Mouse (Mus musculus) frontal cortex, postnatal 10 days (tissue): ENCODE data around the gene Iqck.

ENCODE experiments used
- DNase-seq, 2 experiments: peaks; one replicate each; pipeline ENCODE4 v3.0.0; 2022; ENCODE audit warnings: low spot score in 2 of 2, mixed read lengths in 1 of 2

Gene Iqck

DNA sequence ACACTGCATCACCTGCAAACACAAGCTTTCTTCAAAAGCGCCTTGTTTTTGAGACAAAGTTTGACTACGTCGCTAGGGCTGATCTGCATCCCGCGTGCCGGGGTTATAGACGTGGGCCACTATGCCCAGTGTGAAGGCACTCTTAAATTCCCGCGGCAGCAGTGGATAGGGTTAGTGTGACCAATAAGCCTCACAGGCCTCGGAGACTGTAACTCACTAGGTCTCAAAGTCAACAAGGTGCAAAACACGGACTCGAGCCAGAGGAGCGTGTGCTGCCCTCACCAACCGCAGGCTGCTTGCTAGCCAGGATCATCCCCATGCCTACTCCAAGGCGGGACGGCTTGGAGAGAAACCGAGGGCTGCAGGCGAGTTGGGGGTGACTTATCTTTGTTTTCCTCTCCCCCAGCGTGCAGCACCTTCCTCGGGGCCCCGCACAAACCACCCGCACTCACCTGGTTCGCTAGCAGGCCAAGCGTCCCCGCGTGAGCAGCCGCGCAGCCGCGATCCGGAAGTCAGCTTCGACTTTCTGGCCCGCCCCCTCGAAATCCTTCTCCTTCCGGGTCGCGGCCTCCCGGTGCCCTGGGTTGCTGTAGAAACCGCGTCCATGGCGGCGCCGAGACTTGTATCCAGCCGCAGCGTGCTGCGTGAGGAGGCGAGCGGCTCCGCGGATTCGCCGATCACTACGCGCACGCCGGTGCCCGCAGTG lies at the start of gene Iqck:
Iqck (plus strand) TSS at position 582 of the 706 bp plus-strand sequence.
- peak; percentile 87 to 92 for DNase-seq

DNA sequence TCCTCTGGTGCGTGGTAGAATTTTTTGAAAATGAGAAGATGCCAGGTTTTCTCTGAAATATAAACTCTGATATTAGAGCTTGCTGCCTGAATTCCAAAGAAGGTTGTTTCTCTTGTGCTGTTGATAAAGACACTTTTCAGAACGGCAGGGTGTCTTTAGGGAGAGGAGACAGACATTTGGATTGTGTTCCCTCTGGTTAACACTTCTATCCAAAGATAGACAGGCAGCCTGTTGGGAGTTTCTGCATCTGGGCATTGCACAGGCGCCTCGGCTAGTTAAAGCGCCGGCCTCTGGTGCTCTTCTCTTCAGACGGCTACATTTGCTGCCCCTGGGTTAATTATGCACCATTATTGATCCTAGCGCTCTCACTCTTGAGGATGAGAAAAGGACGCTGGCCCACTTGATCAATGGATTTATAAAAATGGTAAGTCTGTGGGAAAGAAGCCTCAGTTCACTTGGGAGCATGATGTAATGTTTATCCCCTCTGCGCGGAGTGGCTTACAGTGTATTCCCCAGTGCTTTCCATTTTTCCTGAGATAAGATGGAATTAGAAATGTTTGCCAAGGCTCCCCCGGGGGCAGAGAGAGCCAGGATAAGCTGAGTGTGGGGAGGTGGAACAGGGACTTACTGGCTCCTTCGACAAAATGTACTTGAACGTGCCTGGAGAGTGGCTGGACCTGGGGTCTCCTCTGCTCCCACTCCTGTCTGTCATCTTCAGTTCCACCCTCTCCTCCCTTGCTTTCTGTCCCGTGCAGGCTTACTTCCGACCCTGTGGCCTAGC lies 48.7 kb upstream of the Iqck start:
- no peak for DNase-seq

DNA sequence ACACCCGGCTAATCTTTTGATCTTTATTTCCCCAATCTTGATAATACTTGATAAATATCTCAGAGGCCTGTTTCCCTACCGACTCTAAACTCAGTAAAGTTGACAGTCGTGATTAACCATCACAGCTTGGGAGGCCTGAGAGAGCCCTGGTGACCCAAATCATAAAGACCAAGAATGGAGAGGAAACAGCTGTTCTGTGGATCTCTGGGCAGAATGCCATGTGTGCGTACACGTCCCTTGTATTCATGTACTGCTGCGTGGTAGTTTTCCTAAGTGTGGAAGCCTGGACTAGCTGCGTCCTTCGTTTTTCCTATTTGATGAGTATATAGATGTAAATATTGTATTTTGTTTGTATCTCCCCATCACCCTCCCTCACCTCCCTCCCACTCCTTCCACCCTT lies 47.7 kb upstream of the Iqck start:
- DNase-seq = no peak

DNA sequence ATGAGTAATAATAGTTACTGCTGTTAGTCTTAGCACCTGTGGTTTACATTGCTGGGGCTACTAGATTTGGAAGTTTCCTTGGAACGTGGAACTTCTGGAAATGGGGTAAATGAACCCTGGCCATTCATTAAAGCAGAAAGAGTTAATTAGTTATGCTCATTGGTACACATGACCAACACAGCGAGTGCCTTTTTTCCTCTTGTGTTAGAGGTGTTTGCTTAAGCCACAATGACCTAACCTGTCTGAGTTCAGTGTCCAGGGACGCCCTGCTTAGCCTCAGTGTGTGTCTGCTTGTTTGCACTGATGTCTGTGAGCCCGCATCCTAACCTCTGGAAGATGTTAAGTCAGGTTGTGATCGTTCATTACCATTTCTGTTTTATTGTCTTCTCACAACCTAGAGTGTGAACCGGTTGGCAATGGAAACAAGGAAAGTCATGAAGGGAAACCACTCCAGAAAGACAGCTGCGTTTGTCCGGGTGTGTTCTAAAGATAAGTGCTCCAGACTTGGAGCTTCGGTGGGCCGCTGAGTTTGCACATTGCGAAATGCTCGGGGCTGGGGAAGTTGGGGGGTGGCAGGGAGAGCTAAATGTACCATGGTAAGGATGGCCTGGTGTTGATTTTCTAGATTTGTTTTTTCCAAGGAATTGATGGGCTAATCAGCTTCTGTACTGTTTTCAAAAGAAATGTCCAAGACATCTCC lies 44.0 kb upstream of the Iqck start:
- no peak for DNase-seq

DNA sequence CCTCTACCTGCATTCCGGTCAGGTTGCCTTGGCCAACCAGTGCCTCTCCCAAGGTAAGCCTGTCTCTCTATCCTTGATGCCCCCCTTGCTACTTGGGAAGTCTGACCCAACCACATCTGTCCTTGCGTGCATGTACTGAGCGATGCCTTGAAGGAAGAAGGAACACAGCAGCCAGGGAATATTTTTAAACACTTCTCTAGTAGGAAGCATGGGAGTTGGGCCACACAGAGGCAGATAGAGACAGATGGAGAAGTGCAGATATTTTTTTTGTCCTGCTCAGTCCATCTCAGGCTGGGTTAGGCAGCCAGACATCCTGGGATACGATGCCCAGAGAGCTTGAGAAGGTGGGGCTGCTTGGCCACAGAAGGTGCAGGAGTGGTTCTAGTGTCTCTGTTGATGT lies 42.0 kb upstream of the Iqck start:
- no peak for DNase-seq

DNA sequence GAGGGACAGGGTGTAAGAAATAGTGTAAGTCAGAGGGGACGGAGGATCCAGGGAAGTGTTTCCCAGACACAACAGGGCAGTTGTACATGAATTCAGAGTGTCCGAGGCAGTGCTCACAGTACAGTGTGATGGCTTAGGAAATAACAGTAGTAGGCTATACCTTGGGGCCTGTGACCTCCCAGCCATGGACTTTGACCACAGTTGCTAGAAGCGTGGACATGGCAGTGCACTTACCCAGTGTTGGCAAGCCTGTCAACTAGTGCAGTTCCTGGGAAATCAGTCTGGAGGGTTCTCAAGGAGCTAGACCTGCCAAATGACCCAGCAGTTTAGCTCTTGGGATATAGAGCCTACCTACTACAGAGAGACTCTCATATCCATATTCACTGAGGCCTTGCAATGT lies 39.3 kb upstream of the Iqck start:
- DNase-seq = no peak

DNA sequence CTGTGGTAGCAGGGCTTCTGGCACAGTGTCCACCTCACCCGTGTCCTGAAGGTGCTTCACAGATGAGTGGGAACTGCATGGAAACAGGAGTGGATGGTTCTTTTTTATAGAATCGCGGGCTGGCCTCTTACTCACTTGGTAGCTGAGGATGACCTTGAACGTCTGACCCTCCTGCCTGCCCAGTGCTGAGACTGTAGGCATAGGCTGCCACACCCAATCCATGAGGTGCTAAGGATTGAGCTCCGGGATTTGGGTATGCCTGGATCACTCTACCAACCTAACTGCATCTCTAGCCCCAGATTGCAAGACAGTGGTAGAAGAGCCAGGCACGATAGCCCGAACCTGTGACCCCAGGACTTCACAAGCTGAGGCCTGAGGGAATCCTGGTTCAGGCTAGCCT lies 37.8 kb upstream of the Iqck start:
- DNase-seq = no peak

DNA sequence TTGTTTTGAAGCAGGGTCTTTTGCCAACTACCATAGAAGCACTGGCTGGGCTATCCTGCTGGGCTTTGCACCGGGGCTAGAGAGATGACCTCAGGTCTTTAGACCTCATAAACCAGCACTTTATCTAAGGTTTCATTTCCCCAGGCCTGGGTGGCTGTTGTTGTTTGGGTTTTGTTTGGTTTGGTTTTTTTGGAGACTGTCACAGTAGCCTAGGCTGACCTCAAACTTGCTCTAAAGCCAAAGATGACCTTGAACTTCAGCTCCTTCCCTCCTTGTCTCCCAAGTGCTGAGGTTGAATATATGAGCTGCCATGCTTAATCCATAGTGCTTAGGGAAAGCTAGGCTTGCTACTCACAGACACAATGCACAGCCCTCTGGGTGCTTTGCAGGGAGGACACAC lies 35.9 kb upstream of the Iqck start:
- no peak for DNase-seq

DNA sequence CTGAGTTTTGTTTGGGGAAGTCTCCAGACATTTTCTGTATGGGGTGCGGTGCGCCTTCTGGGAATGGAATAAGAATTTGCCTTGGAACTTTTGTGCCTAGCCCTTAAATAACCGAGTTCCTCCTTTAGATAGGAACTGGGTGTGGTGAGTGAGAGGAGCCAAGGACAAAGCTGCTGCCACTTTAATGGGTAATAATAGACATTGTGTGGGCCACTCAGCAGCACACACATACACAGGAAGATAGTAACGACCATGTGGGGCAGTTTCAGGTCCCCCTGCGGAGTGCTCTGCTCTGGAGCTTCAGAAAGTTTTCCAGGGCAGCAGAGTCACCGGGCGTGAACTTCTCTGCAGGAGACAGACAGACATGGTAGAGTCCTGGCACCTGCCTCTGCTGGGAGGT lies 34.2 kb upstream of the Iqck start:
- no peak for DNase-seq

DNA sequence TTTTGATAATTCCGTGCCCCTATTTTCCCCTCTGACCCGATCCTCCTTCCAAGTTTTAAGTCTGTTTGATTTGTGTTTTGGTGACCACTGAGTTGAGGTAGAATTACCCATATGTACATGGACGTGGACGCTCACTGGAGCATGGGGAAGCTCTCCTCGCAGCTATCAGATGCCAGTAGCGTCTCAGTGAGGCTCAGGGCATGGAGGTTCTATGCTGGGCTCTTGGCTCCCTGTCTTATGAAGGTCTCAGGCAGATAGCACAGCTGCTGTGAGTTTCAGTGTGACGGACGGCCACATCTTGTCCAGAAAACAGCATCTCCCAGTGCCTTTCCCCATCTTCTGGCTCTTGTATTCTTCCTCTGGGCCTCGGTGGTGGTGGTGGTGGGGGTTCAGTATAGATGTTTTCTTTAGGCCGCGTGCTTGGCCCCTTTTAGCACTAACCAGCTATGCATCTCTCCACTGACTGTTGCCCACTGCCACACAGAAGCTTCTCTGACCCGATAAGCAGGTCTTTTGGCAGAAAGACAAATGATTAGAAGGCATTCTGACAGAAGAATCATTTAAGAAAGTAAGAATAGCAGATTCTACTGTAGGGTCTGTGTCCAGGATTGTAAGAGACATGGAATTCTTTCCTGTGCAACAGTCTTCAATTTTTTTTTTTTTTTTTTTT lies 33.5 kb upstream of the Iqck start:
- DNase-seq = no peak

DNA sequence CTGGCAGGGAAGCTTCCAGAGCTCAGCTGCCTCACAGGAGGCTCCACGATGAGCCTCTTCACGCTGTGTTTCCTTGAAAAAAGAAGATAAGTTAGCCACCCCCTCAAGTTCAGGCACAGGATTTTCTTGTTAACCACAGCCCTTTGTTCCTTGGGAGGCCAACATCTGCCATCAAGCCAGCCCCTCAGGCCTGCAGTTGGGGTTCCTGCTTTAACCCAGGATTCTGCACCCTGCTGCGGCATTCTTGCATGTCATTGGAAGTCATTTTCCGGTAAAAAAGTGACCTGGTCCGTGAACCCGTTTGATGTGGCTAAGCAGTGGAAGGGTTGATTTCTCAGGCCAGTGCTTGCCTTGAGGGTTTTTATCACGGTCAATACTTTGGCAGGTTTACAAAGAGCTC lies 31.1 kb upstream of the Iqck start:
- DNase-seq = no peak

DNA sequence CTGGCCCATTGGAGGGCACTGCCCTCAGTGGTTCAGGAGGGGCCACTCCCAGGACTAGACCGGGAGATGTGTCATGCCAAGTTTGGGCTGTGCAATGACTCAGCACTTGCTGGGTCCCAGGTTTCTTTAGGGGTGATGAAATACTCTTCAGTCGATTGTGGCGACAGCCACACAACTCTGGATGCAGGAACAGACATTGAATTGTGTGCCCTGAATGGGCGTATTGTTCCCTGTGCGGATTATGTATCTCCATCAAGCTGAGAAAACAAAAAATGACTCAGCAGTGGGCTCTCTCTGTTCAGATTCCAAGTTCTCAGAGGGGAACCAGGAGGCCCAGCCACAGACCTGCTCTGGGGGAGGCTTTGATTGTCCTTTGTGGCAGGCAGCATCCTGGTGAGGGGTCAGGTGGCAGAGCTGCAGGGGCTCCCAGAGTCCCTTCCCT lies 27.6 kb upstream of the Iqck start:
- no peak for DNase-seq

DNA sequence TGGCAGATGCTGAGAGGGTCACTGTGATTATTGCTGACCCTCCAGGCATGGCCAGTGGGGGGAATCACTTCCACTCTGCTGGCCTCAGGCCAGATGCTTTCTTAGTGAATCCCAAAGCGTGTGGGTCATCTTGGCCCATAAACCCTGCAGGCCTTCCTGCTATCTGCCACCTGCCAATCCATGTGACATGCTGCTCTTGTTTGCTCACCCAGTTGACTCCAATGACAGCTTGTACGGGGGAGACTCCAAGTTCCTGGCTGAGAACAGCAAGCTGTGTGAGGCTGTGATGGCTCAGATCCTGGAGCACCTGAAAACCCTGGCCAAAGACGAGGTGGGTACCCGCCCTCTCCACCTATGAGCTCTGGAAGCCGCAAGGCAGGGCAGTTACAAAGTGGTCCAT lies 17.7 kb upstream of the Iqck start:
- no peak for DNase-seq

DNA sequence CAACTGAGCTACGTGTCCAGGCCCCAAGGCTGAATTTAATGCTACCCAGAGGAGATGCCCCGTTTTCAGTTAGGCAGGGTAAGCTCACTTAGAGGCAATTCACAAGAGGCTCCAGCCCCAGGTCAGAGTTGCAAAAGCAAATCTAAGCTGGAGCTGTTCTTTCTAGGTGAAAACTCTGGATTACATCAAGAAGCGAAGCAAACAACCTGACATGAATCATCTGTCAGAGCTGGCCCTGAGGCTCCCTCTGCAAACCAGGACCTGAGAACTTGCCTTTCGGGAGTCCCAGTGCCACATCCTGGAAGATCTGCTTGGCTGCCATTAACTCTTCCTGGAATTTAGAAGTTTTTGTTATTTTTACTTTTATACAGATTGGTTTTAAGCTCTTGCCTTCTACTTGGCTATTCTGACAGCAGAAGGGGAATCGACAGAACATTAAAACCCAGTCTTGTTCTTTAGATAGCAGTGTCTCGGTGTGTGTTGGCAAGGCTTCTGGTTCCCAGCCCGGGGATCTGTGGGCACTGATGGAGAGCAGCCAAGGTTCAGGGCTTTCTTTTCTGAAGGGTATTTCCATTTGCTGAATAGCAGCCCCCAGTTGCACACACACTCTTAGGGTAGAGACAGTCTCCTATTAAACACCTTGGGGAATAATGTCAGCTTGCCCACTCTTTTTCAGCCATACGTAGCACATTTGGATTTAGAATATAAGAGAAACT lies 14.4 kb upstream of the Iqck start:
- no peak for DNase-seq

DNA sequence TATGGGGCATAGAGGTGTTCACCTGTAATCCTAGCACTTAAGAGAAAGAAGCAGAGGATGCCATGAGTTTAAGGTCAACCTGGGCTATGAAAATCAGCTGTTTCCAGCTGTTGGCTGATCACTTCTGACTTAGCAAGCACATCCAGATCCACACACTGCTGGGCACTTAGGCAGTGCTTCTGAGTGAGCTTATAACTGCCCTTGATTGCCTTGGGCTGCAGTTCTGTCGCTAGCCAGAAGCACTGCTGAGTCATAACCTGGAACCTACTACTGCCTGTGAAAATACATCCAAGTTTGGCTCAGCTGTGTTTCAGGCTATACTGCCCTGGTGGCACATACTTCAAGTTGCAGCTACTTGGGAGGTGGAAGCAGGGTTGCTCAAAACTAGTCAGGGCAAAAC lies 13.8 kb upstream of the Iqck start:
- no peak for DNase-seq

DNA sequence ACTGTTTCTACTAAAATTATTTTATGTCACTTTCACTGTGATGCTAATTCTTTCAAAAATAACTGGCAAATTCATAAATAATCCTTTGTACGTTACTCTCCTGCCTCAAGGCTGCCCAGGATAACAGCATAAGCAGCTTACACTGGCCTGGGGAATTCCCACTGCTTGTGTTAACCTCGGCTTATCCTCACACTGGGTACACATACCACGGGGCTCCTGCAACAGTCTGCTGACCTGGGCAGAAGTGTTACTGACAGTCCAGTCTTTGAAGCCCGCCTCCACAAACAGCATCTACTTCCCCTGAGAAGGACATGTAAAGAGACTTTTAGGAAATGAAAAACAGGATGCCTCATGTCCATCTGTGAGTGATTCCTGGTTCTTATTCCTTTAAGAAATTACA lies 12.6 kb upstream of the Iqck start:
- no peak for DNase-seq

DNA sequence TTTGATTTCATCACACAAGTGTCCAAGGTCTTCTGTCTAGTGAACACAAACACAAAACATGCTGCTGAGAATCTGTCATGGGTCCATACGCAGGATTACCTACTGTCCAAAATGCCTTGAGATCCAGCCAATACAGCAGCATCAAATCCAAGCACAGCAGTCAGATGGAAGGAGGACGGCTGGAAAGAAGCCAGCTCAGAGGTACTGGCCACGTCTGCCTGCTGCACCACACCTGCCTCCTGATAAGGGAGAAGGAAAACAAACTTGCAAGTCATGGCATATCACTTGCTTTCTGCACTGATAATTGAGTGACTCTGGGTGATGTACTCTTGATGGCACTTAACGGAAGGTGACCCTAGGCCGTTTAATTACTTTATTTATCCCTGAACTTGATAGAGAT lies 10.4 kb upstream of the Iqck start:
- no peak for DNase-seq

DNA sequence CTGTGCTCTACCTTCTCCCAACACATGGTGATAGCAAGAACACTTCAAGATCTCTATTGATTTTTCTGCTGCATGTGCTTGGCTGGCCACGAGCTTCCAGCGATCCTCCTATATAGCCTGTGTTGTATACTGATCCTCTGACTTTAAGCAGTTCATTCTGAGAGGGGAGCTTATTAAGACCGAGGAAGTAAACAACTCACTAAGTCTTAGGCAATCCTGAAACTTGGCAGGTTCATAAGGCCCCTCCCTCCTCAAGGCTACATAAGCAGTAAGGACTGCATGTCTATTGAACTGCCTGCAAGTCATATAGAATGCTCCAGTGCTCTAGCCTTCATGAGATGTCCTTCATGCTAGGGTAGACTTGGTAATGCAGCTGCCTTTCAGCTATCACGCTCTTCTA lies 9.2 kb upstream of the Iqck start:
- no peak for DNase-seq

DNA sequence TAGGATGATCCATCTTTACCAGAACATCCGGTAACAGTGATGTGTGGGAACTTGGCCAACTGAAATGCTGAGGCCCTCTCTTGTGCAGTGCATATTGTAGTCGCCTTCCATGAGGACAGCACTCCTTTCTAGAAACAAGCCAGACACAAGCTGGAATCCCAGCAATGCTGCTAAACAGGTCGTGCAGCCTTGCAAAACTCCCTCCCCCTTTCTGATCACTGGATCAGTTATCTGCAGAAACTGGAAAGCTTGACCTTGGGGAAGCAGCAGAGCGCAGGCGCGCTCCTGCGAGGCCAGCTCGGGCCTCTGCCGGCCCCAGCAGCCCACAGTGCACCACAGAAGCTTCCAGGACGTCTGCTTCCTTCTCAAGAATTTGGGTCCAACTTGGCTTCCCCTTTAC lies 6.8 kb upstream of the Iqck start:
- DNase-seq = no peak

DNA sequence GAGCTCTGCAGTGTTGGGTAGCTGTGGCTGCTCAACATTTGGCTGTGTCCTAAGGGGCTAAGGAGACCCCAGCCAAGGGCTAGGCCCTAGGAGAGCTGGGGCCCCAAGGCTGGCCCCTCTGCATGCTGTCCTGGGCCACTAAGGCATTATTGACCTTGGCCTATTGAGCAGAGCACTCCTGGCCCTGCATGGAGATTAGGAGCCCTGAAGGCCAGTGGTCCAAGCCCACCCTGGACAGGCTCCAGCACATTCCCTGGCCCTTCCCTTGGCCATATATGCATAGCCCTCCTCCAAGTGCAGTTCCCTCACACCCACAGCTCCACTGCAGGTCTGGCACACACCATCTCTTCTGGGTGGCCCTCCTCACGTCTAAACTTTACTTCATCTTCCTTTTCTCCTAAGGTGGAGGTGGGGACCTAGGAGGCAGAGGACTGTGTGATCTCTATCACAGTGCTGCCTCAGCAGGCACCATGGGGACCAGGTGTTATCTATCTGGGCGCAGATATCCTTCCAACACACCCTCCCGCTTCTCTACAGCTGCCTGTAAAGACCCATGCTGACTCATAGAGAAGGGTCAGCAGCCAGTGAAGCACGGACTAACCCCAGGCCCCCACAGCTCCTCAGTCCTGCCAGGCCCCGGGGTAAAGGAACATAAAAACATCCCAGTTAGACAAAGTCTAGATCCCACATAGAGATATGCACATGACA lies 5.9 kb upstream of the Iqck start:
- DNase-seq = no peak

DNA sequence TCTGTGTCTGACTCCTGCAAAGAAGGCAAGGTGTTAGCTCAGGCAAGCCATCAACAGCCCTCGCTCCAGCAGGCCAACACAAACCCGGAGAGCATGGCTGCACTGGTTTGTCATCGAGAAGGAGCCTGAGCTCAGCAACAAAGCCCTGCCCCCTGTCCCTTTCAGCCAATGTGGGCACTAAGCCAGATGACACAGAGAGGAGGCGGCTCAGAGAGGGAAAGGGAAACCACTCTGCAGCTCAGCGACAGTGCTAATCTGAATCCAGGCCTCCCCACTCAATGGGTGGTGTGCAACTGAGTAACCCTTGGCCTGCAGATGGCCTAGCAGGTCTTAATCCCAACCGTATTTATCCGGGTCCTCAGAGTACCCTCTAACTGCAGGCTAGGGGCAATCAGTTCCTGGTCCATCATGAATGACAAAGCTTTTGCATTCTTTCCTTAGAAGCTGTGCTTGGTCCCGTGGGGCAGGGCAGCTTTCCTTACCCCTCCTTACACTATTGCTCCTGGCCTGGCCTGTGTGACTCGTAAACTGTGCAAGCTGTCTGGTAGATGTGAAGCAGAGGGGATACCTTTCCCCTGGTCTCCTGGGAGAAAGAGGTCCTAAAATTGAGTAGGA lies 4.8 kb upstream of the Iqck start:
- no peak for DNase-seq
